9 mouse cellular contexts compared by ENCODE assay signal in genomic region chr12:81140594-81141328, GRCm38 (mm10).
DNase-seq lines count a peak whose midpoint lies in the region; ATAC-seq and TF ChIP-seq lines count a peak whose summit lies in the region.
"Had no signal": no experiment of that assay in that cellular context is flagged by ENCODE, and none has a peak within 500 bp of the region (broad histone marks: within the 10 kb centered on the region; RNA-seq: fewer than 3 reads in every experiment).

No protein-coding gene starts in this region.

- H3K4me1 ChIP-seq in heart, postnatal 0 days (ENCODE audit: control insufficient read depth, insufficient read depth): peaks cover 6% of the 10 kb centered on the region; the same call in 1 of the 2 replicates
- peaks cover 6% of the 10 kb centered on the region; the same call in 1 of the 2 replicates for H3K4me1 ChIP-seq in heart, embryonic 11.5 days (ENCODE audit: control insufficient read depth, insufficient read depth, low read length)
- H3K4me1 ChIP-seq in embryonic facial prominence, embryonic 11.5 days (ENCODE audit: control insufficient read depth, insufficient read depth, low read length): peaks cover 5% of the 10 kb centered on the region; the same call in 1 of the 2 replicates
- peaks cover 12% of the 10 kb centered on the region for H3K4me1 ChIP-seq in intestine, embryonic 16.5 days (ENCODE audit: control insufficient read depth, insufficient read depth, low read length)
- peaks cover 3% of the 10 kb centered on the region for H3K4me1 ChIP-seq in thymus, adult 2 months (replicated peaks; ENCODE audit: control insufficient read depth, insufficient read depth, low read length)

- no peaks in the 10 kb centered on the region for H3K9me3 ChIP-seq in heart, postnatal 0 days (replicated peaks; ENCODE audit: control insufficient read depth, low read length)
- no peaks in the 10 kb centered on the region for H3K9me3 ChIP-seq in heart, embryonic 11.5 days (replicated peaks; ENCODE audit: control insufficient read depth, low read length)
- no peaks in the 10 kb centered on the region for H3K9me3 ChIP-seq in embryonic facial prominence, embryonic 11.5 days (replicated peaks; ENCODE audit: control insufficient read depth, low read length)
- H3K9me3 ChIP-seq in intestine, embryonic 16.5 days (ENCODE audit: control insufficient read depth, low read length): no peaks in the 10 kb centered on the region

- no peaks in the 10 kb centered on the region for H3K27me3 ChIP-seq in heart, postnatal 0 days (ENCODE audit: control insufficient read depth, insufficient read depth, low read length)
- H3K27me3 ChIP-seq in heart, embryonic 11.5 days (ENCODE audit: control insufficient read depth, insufficient read depth, low read length): no peaks in the 10 kb centered on the region
- no peaks in the 10 kb centered on the region for H3K27me3 ChIP-seq in embryonic facial prominence, embryonic 11.5 days (ENCODE audit: control insufficient read depth, insufficient read depth, low read length)
- H3K27me3 ChIP-seq in intestine, embryonic 16.5 days (replicated peaks; ENCODE audit: control insufficient read depth, insufficient read depth, low read length): no peaks in the 10 kb centered on the region
- H3K27me3 ChIP-seq in thymus, adult 2 months (ENCODE audit: control insufficient read depth, insufficient read depth, low read length): no peaks in the 10 kb centered on the region
- H3K27me3 ChIP-seq: CH12.LX had no signal

- H3K4me2 ChIP-seq in heart, postnatal 0 days (ENCODE audit: low read depth, low read length): no peak overlapping the region
- no peak overlapping the region for H3K4me2 ChIP-seq in heart, embryonic 11.5 days
- no peak overlapping the region for H3K4me2 ChIP-seq in embryonic facial prominence, embryonic 11.5 days (ENCODE audit: low read depth, low read length)
- no peak overlapping the region for H3K4me2 ChIP-seq in intestine, embryonic 16.5 days (ENCODE audit: low read depth, low read length)

- TF ChIP-seq CTCF in heart, postnatal 0 days (IDR thresholded peaks at IDR 0.05; ENCODE audit: low read depth): no peak
- TF ChIP-seq CTCF in thymus, adult 2 months (IDR thresholded peaks at IDR 0.05; ENCODE audit: borderline replicate concordance, control insufficient read depth, extremely low read depth, insufficient read depth, low read length, poor library complexity): no peak

- DNase-seq in heart, postnatal 0 days (ENCODE audit: low spot score): no peak
- peak; percentile 30 for DNase-seq in embryonic facial prominence, embryonic 11.5 days (ENCODE audit: low spot score)
- DNase-seq in urinary bladder, adult 18-20 months (ENCODE audit: low spot score in 2 of 2): no peak
- DNase-seq in thymus, adult 2 months: no peak
- DNase-seq in urinary bladder, postnatal 36 days (ENCODE audit: low spot score in 2 of 2): no peak

- no peak overlapping the region for H3K27ac ChIP-seq in heart, postnatal 0 days (ENCODE audit: low read depth)
- no peak overlapping the region for H3K27ac ChIP-seq in heart, embryonic 11.5 days (ENCODE audit: low read depth, low read length)
- peak overlapping the region; percentile 59; the same call in 1 of the 2 replicates for H3K27ac ChIP-seq in embryonic facial prominence, embryonic 11.5 days (replicated peaks; ENCODE audit: low read depth, low read length)
- no peak overlapping the region for H3K27ac ChIP-seq in intestine, embryonic 16.5 days (ENCODE audit: low read length)
- no peak overlapping the region for H3K27ac ChIP-seq in thymus, adult 2 months (ENCODE audit: control insufficient read depth, insufficient read depth, low read length)

- no peak for TF ChIP-seq POLR2A in thymus, adult 2 months (IDR thresholded peaks at IDR 0.05; ENCODE audit: control insufficient read depth, extremely low read depth, insufficient read depth, low read length, poor library complexity)

- peak; percentile 44; the same call in 1 of the 2 replicates for ATAC-seq in heart, postnatal 0 days (ENCODE audit: insufficient read depth, low read depth)
- no peak for ATAC-seq in heart, embryonic 11.5 days (replicated peaks; ENCODE audit: insufficient number of reproducible peaks, low FRiP score, low TSS enrichment)
- ATAC-seq in embryonic facial prominence, embryonic 11.5 days (replicated peaks; ENCODE audit: insufficient number of reproducible peaks, low FRiP score, low TSS enrichment, low read depth): no peak
- ATAC-seq in intestine, embryonic 16.5 days: peak; percentile 40; the same call in 1 of the 2 replicates
- peak; percentile 70 for ATAC-seq in megakaryocyte, adult 5-6 weeks (ENCODE audit: poor library complexity, severe bottlenecking)

- 56% methylated on average over 9 of the region's 9 CpGs for WGBS in heart, postnatal 0 days
- WGBS in heart, embryonic 11.5 days (ENCODE audit: insufficient replicate concordance): 42% methylated on average over 9 of the region's 9 CpGs
- WGBS in embryonic facial prominence, embryonic 11.5 days: 22% methylated on average over 9 of the region's 9 CpGs
- 48% methylated on average over 9 of the region's 9 CpGs for WGBS in intestine, embryonic 16.5 days
- WGBS in thymus, adult 2 months: 73% methylated on average over 9 of the region's 9 CpGs

- TF ChIP-seq EP300 in heart, postnatal 0 days (IDR thresholded peaks at IDR 0.05; ENCODE audit: low read depth): no peak

- no peak overlapping the region for H3K9ac ChIP-seq in heart, postnatal 0 days (replicated peaks; ENCODE audit: low read depth, low read length)
- H3K9ac ChIP-seq in heart, embryonic 11.5 days (ENCODE audit: low read depth, low read length): no peak overlapping the region
- peak overlapping the region; percentile 9; the same call in 1 of the 2 replicates for H3K9ac ChIP-seq in embryonic facial prominence, embryonic 11.5 days (replicated peaks; ENCODE audit: low read length)
- H3K9ac ChIP-seq in intestine, embryonic 16.5 days (ENCODE audit: low read depth, low read length): no peak overlapping the region

- H3K36me3 ChIP-seq in heart, postnatal 0 days (replicated peaks; ENCODE audit: control insufficient read depth, insufficient read depth, low read length): no peaks in the 10 kb centered on the region
- no peaks in the 10 kb centered on the region for H3K36me3 ChIP-seq in heart, embryonic 11.5 days (ENCODE audit: control insufficient read depth, insufficient read depth, low read length)
- no peaks in the 10 kb centered on the region for H3K36me3 ChIP-seq in embryonic facial prominence, embryonic 11.5 days (replicated peaks; ENCODE audit: control insufficient read depth, insufficient read depth, low read depth, low read length)
- no peaks in the 10 kb centered on the region for H3K36me3 ChIP-seq in intestine, embryonic 16.5 days (ENCODE audit: control insufficient read depth, insufficient read depth, low read length)
- H3K36me3 ChIP-seq in thymus, adult 2 months (ENCODE audit: control insufficient read depth, insufficient read depth, low read length): no peaks in the 10 kb centered on the region

- H3K4me3 ChIP-seq in heart, postnatal 0 days (ENCODE audit: low read depth, low read length): no peak overlapping the region
- H3K4me3 ChIP-seq in heart, embryonic 11.5 days (ENCODE audit: low read depth, low read length): no peak overlapping the region
- no peak overlapping the region for H3K4me3 ChIP-seq in embryonic facial prominence, embryonic 11.5 days (ENCODE audit: low read depth, low read length)
- H3K4me3 ChIP-seq in intestine, embryonic 16.5 days (ENCODE audit: low read length): no peak overlapping the region
- H3K4me3 ChIP-seq in thymus, adult 2 months (ENCODE audit: control insufficient read depth, insufficient read depth, low read length): no peak overlapping the region

Comparison
In these comparisons a context has a peak if more than half of its experiments do, and no peak if none do; other contexts are left out.
1. ATAC-seq: peak in heart, postnatal 0 days (single experiment), intestine, embryonic 16.5 days (single experiment) and megakaryocyte, adult 5-6 weeks (single experiment); none in heart, embryonic 11.5 days (single experiment) and embryonic facial prominence, embryonic 11.5 days (single experiment).